ENCODE assay signal across 8 mouse cellular contexts in genomic region chr9:70503015-70503603, GRCm38 (mm10). TPM values are rescaled to one million over a fixed set of nuclear protein-coding genes. Genes with fewer than 3 reads are reported as not detected.
DNase-seq lines count a peak whose midpoint lies in the region; ATAC-seq and TF ChIP-seq lines count a peak whose summit lies in the region.

No protein-coding gene starts in this region.

- peak overlapping the region; percentile 85 for H3ac ChIP-seq in C2C12 (ENCODE audit: control insufficient read depth, insufficient read length, low read depth)

- H3K4me2 ChIP-seq in kidney, embryonic 14.5 days (replicated peaks; ENCODE audit: low read depth, low read length), result peak overlapping the region; percentile 58
- H3K4me2 ChIP-seq in lung, embryonic 14.5 days, result peak overlapping the region; percentile 73
- H3K4me2 ChIP-seq in neural tube, embryonic 13.5 days, result peak overlapping the region; percentile 68

- H3K27me3 ChIP-seq in C2C12 (ENCODE audit: control insufficient read depth, insufficient read depth, insufficient read length), result no peaks in the 10 kb centered on the region
- no peaks in the 10 kb centered on the region for H3K27me3 ChIP-seq in embryonic facial prominence, embryonic 10.5 days (replicated peaks; ENCODE audit: low read depth, poor library complexity, severe bottlenecking)
- no peaks in the 10 kb centered on the region for H3K27me3 ChIP-seq in kidney, embryonic 14.5 days (ENCODE audit: control insufficient read depth, insufficient read depth, low read length)
- no peaks in the 10 kb centered on the region for H3K27me3 ChIP-seq in lung, embryonic 14.5 days (ENCODE audit: insufficient read depth, low read length)
- H3K27me3 ChIP-seq in neural tube, embryonic 13.5 days, result no peaks in the 10 kb centered on the region

- DNase-seq in embryonic facial prominence, embryonic 10.5 days (ENCODE audit: low spot score), result peak; percentile 84
- DNase-seq in heart, adult 8-10 months (ENCODE audit: low spot score), result peak; percentile 48
- peak; percentile 60 for DNase-seq in lung, embryonic 14.5 days
- peak; percentile 65 to 76 for DNase-seq in thymus, postnatal 36 days

- peaks cover 9% of the 10 kb centered on the region for H3K4me1 ChIP-seq in embryonic facial prominence, embryonic 10.5 days
- H3K4me1 ChIP-seq in kidney, embryonic 14.5 days (ENCODE audit: control insufficient read depth, insufficient read depth, low read length), result peaks cover 7% of the 10 kb centered on the region; the same call in 1 of the 2 replicates
- peaks cover 6% of the 10 kb centered on the region; the same call in 1 of the 2 replicates for H3K4me1 ChIP-seq in lung, embryonic 14.5 days (ENCODE audit: insufficient read depth)
- peaks cover 22% of the 10 kb centered on the region for H3K4me1 ChIP-seq in neural tube, embryonic 13.5 days (replicated peaks)

- H3K36me3 ChIP-seq in C2C12 (ENCODE audit: control insufficient read depth, insufficient read depth), result no peaks in the 10 kb centered on the region
- H3K36me3 ChIP-seq in embryonic facial prominence, embryonic 10.5 days (replicated peaks), result peaks cover 29% of the 10 kb centered on the region
- H3K36me3 ChIP-seq in kidney, embryonic 14.5 days (ENCODE audit: control insufficient read depth, insufficient read depth, low read length), result peaks cover 6% of the 10 kb centered on the region; the same call in 1 of the 2 replicates
- peaks cover 3% of the 10 kb centered on the region; the same call in 1 of the 2 replicates for H3K36me3 ChIP-seq in lung, embryonic 14.5 days (ENCODE audit: insufficient read depth)
- peaks cover 14% of the 10 kb centered on the region for H3K36me3 ChIP-seq in neural tube, embryonic 13.5 days

- peak overlapping the region; percentile 99 for H3K27ac ChIP-seq in embryonic facial prominence, embryonic 10.5 days (replicated peaks)
- peak overlapping the region; percentile 98 for H3K27ac ChIP-seq in kidney, embryonic 14.5 days (ENCODE audit: low read depth, low read length)
- H3K27ac ChIP-seq in lung, embryonic 14.5 days (ENCODE audit: low read depth), result peak overlapping the region; percentile 97
- peak overlapping the region; percentile 98 for H3K27ac ChIP-seq in neural tube, embryonic 13.5 days (replicated peaks)

- TF ChIP-seq CTCF in C2C12 (IDR thresholded peaks at IDR 0.05; ENCODE audit: control insufficient read depth, insufficient read depth, insufficient read length), result no peak
- TF ChIP-seq CTCF in lung, embryonic 14.5 days (IDR thresholded peaks at IDR 0.05; ENCODE audit: low read depth), result no peak

- under 1% methylated on average over 68 of the region's 70 CpGs for WGBS in embryonic facial prominence, embryonic 10.5 days
- under 1% methylated on average over 47 of the region's 70 CpGs for WGBS in kidney, embryonic 14.5 days
- WGBS in lung, embryonic 14.5 days, result under 1% methylated on average over 48 of the region's 70 CpGs
- WGBS in neural tube, embryonic 13.5 days, result under 1% methylated on average over 52 of the region's 70 CpGs

- peak overlapping the region; percentile 99 for H3K9ac ChIP-seq in kidney, embryonic 14.5 days (ENCODE audit: low read depth, low read length)
- peak overlapping the region; percentile 96 for H3K9ac ChIP-seq in lung, embryonic 14.5 days
- H3K9ac ChIP-seq in neural tube, embryonic 13.5 days, result peak overlapping the region; percentile 97

- H3K9me3 ChIP-seq in embryonic facial prominence, embryonic 10.5 days, result no peaks in the 10 kb centered on the region
- H3K9me3 ChIP-seq in kidney, embryonic 14.5 days (ENCODE audit: control insufficient read depth, low read length), result no peaks in the 10 kb centered on the region
- no peaks in the 10 kb centered on the region for H3K9me3 ChIP-seq in lung, embryonic 14.5 days (ENCODE audit: low read depth, low read length)
- H3K9me3 ChIP-seq in neural tube, embryonic 13.5 days, result no peaks in the 10 kb centered on the region

- peaks cover 54% of the 10 kb centered on the region for H3K79me2 ChIP-seq in C2C12 (ENCODE audit: control insufficient read depth, insufficient read depth)

- ATAC-seq in activated CD4-positive, CD25-positive, alpha-beta regulatory T cell, adult 4 months, result peak; percentile 30
- peak; percentile 93 for ATAC-seq in kidney, embryonic 14.5 days (ENCODE audit: low FRiP score, low TSS enrichment)
- ATAC-seq in lung, embryonic 14.5 days (ENCODE audit: insufficient read depth), result peak; percentile 90
- peak; percentile 93 for ATAC-seq in neural tube, embryonic 13.5 days (ENCODE audit: low read depth)

- H3K79me3 ChIP-seq in C2C12 (ENCODE audit: low read depth), result peaks cover 46% of the 10 kb centered on the region

- peak overlapping the region; percentile 71 for H3K4me3 ChIP-seq in C2C12 (ENCODE audit: insufficient read depth, poor library complexity, severe bottlenecking)
- peak overlapping the region; percentile 97 for H3K4me3 ChIP-seq in embryonic facial prominence, embryonic 10.5 days
- peak overlapping the region; percentile 93 for H3K4me3 ChIP-seq in kidney, embryonic 14.5 days (ENCODE audit: low read length)
- peak overlapping the region; percentile 90 for H3K4me3 ChIP-seq in lung, embryonic 14.5 days (ENCODE audit: low read depth, low read length)
- H3K4me3 ChIP-seq in neural tube, embryonic 13.5 days, result peak overlapping the region; percentile 96

TF ChIP-seq in C2C12, 6 proteins besides CTCF, POLR2A, EP300 and RAD21:
- no peak for TF ChIP-seq MAX (IDR thresholded peaks at IDR 0.05)
- no peak for TF ChIP-seq MYOD1 (IDR thresholded peaks at IDR 0.05; ENCODE audit: control insufficient read depth, insufficient read length, low read depth)
- TF ChIP-seq CEBPB (IDR thresholded peaks at IDR 0.05; ENCODE audit: low read depth), result no peak
- TF ChIP-seq USF1 (IDR thresholded peaks at IDR 0.05; ENCODE audit: low read depth), result no peak
- TF ChIP-seq FOSL1 (IDR thresholded peaks at IDR 0.05; ENCODE audit: insufficient read depth, low read length, poor library complexity, severe bottlenecking), result no peak
TF ChIP-seq in C2C12: peak in this region for 0.

RNA-seq across cellular contexts. Expression of gene Rnf111, which starts 0.4 kb away (rescaled TPM):
- 10.4 TPM for polyA plus RNA-seq in C2C12 (2012; fragmentation: generic; extraction: Trizol)
- 10 to 100 TPM; 24.5 to 26.4 TPM for polyA plus RNA-seq in activated CD4-positive, CD25-positive, alpha-beta regulatory T cell, adult 4 months (2017; shearing (Covaris generic))
- 30.3 and 31.8 TPM in 2 replicates for polyA plus RNA-seq in embryonic facial prominence, embryonic 10.5 days (2016; fragmentation: Nextera tagmentation; extraction: Ambion mirVana)
- total RNA-seq in heart, adult 8-10 months (2022), result 10 to 100 TPM; 16.2 to 21.6 (median 19.5) TPM
- 29.0 and 36.9 TPM in 2 replicates for polyA plus RNA-seq in kidney, embryonic 14.5 days (2014; fragmentation: Nextera tagmentation; extraction: Ambion mirVana)
- polyA plus RNA-seq in lung, embryonic 14.5 days (2014; fragmentation: Nextera tagmentation; extraction: Ambion mirVana), result 28.5 and 29.2 TPM in 2 replicates
- polyA plus RNA-seq in neural tube, embryonic 13.5 days (2015; fragmentation: Nextera tagmentation; extraction: Ambion mirVana), result 37.6 and 41.8 TPM in 2 replicates

RNA-seq across cellular contexts. Expression of gene Sltm, which starts 39.4 kb away (rescaled TPM):
- 11.3 TPM for polyA plus RNA-seq in C2C12 (2012; fragmentation: generic; extraction: Trizol)
- polyA plus RNA-seq in activated CD4-positive, CD25-positive, alpha-beta regulatory T cell, adult 4 months (2017; shearing (Covaris generic)), result 10 to 100 TPM; 57.6 to 83.6 TPM
- 69.3 and 71.6 TPM in 2 replicates for polyA plus RNA-seq in embryonic facial prominence, embryonic 10.5 days (2016; fragmentation: Nextera tagmentation; extraction: Ambion mirVana)
- 10 to 100 TPM; 16.0 to 23.0 (median 19.9) TPM for total RNA-seq in heart, adult 8-10 months (2022)
- polyA plus RNA-seq in kidney, embryonic 14.5 days (2014; fragmentation: Nextera tagmentation; extraction: Ambion mirVana), result 64.9 and 71.6 TPM in 2 replicates
- 55.0 and 55.9 TPM in 2 replicates for polyA plus RNA-seq in lung, embryonic 14.5 days (2014; fragmentation: Nextera tagmentation; extraction: Ambion mirVana)
- polyA plus RNA-seq in neural tube, embryonic 13.5 days (2015; fragmentation: Nextera tagmentation; extraction: Ambion mirVana), result 67.8 and 69.8 TPM in 2 replicates

Comparison
In these comparisons a context has a peak if more than half of its experiments do, and no peak if none do; other contexts are left out.
1. Peak in every context shown above with its lines: DNase-seq, ATAC-seq, H3K4me3 ChIP-seq and H3K27ac ChIP-seq.
2. ATAC-seq: peak in every context shown above with its lines; median percentile 93 in kidney, embryonic 14.5 days; 93 in neural tube, embryonic 13.5 days; 90 in lung, embryonic 14.5 days; 30 in activated CD4-positive, CD25-positive, alpha-beta regulatory T cell, adult 4 months.